Mouse (Mus musculus) intestine, embryonic 15.5 days (tissue): ENCODE results near the gene Olfr130. TPM values are rescaled to one million over a fixed set of nuclear protein-coding genes. Genes with fewer than 3 reads are reported as not detected.

Experiments
- ATAC-seq: fragments of 200-750 bp; cut with Nextera tagmentation; 2 replicates; pipeline ENCODE4 v1.8.0; 2017; ENCODE audit warnings: moderate TSS enrichment, moderate library complexity
- H3K27ac ChIP-seq: fragments of 300-500 bp; sonication (generic); 2 replicates; pipeline ENCODE4 v1.5.1; 2015; ENCODE audit warnings: mild to moderate bottlenecking, inconsistent platforms
- H3K27me3 ChIP-seq: fragments of 300-500 bp; sonication (generic); replicated peaks from 2 replicates; pipeline ENCODE4 v1.6.1; 2015; ENCODE audit warnings: inconsistent platforms
- H3K36me3 ChIP-seq: fragments of 300-500 bp; sonication (generic); 2 replicates; pipeline ENCODE4 v1.6.1; 2015; ENCODE audit warnings: inconsistent platforms
- H3K4me1 ChIP-seq: fragments of 300-500 bp; sonication (generic); replicated peaks from 2 replicates; pipeline ENCODE4 v1.6.1; 2015; ENCODE audit warnings: inconsistent platforms
- H3K4me2 ChIP-seq: fragments of 300-500 bp; sonication (generic); replicated peaks from 2 replicates; pipeline ENCODE4 v1.6.1; 2015; ENCODE audit warnings: mild to moderate bottlenecking, inconsistent platforms
- H3K4me3 ChIP-seq: fragments of 300-500 bp; sonication (generic); replicated peaks from 2 replicates; pipeline ENCODE4 v1.5.1; 2015; ENCODE audit warnings: inconsistent platforms
- H3K9ac ChIP-seq: fragments of 300-500 bp; sonication (generic); 2 replicates; pipeline ENCODE4 v1.6.1; 2015; ENCODE audit warnings: inconsistent platforms
- H3K9me3 ChIP-seq: fragments of 300-500 bp; sonication (generic); 2 replicates; pipeline ENCODE4 v1.6.1; 2016; ENCODE audit warnings: inconsistent platforms
- WGBS: fragments of 180-500 bp; shearing (Covaris S2); methylation state at CpG from one replicate; pipeline ENCODE4 v1.1.7; 2015; 5-methylcytosine and 5-hydroxymethylcytosine counted together
- polyA plus RNA-seq: library from polyadenylated mRNA; unstranded; fragments of >200 nt; fragmentation: Nextera tagmentation; extraction: Ambion mirVana; gene quantifications from 2 replicates; pipeline ENCODE4 v1.2.1, GENCODE M21; 2015

Olfr130 gene
- not detected in 2 replicates for polyA plus RNA-seq

DNA sequence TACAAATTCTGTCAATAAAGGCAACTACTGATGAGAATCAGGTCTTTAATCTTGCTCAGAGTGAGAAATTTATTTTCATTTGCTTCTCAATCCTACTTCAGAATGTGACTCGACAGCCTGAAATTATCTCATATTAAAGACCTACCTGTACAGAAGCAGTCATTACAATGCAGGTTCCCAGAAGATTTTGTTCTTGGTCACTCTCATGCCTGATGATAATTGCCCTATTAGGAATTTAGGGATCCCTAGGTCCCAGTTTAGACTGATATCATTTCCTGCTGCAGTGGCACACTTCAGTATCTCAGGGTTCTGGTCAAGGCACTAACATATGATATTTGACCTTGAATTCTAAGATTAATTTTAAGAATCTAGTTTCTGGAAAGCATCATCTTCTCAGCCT lies at the start of gene Olfr130:
Gene Olfr130 (plus strand): TSS at position 301 of the 400 bp plus-strand sequence.
- WGBS, result 73% methylated on average over 1 of the region's 1 CpGs
- H3K4me3 ChIP-seq, result no peak within 1 kb of the TSS

DNA sequence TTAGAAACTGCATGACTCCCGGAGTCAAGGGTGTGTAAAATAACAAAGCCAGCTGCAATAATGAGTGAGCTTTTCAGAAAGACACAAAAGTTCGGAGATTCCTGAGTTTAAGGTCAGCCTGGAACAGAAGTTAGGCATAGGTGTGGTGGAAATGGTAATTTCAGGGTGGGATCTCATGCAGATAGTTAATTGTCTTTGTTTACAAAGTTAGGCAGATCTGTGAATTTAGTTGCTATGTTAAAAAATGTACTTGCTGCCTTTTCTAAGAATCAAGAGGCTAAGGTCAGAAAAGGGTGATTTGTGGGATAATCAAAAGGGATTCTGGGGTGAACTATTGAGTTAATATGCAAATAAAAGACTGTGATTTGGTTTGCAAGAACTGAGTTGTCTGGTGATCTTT lies 47.4 kb upstream of the Olfr130 start:
- no peaks in the 10 kb centered on the region for H3K27me3 ChIP-seq
- no peak overlapping the region for H3K4me3 ChIP-seq
- no peak overlapping the region for H3K9ac ChIP-seq
- ATAC-seq, result no peak
- 70% methylated on average over 2 of the region's 2 CpGs for WGBS
- H3K4me2 ChIP-seq, result no peak overlapping the region
- no peak overlapping the region for H3K27ac ChIP-seq
- no peaks in the 10 kb centered on the region for H3K4me1 ChIP-seq
- no peaks in the 10 kb centered on the region for H3K9me3 ChIP-seq
- no peaks in the 10 kb centered on the region for H3K36me3 ChIP-seq

More for the DNA sequence above, at the start of gene Olfr130:
- H3K27ac ChIP-seq, result no peak within 1 kb of the TSS
- no peaks in the 10 kb centered on the region for H3K9me3 ChIP-seq
- no peaks in the 10 kb centered on the region for H3K27me3 ChIP-seq
- no peak within 1 kb of the TSS for H3K4me2 ChIP-seq
- ATAC-seq, result no peak
- no peaks in the 10 kb centered on the region for H3K36me3 ChIP-seq
- H3K9ac ChIP-seq, result no peak within 1 kb of the TSS
- H3K4me1 ChIP-seq, result no peaks in the 10 kb centered on the region

DNA sequence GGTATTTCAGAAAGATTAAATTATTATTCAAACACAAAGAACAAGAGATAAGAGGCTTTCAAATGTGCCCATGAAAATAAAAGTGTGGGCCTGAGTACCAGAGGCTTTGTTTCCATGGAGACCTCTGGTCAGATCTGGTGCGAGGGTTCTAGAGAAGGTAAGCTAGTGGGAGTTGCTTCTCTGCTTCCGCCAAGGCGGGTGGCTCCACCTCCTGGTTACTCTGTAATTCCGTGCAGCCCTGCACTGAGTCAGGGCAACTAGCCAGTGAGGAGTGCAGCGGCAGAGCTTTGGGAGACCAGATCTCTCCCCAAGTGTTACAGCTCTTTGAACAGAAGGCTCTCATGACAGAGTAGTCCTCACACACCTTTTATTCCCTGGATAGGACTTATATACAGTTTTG lies 37.4 kb upstream of the Olfr130 start:
- H3K9me3 ChIP-seq, result no peaks in the 10 kb centered on the region
- WGBS, result 28% methylated on average over 5 of the region's 5 CpGs
- H3K27ac ChIP-seq, result no peak overlapping the region
- no peak overlapping the region for H3K4me2 ChIP-seq
- no peaks in the 10 kb centered on the region for H3K36me3 ChIP-seq
- no peak overlapping the region for H3K4me3 ChIP-seq
- no peak overlapping the region for H3K9ac ChIP-seq
- no peaks in the 10 kb centered on the region for H3K4me1 ChIP-seq
- H3K27me3 ChIP-seq, result no peaks in the 10 kb centered on the region
- no peak for ATAC-seq

DNA sequence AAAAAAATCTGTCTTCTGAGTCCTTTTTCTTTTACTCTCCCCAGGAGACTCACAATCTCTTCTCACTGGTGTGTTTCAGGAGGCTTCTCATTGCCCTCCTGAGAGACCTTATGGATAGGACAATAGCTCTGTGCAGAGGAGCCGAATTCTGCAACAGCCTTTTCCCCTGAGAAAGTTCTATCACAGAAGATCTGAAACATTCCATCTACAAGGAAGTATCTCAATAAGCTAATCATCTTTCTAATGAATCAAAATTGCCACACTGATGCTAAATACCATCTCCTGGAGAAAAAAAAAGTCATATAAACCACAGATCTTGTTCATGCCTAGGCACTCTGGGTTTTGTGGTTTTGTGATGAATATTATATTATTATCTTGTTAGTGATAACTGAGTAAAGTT lies 3.7 kb upstream of the Olfr130 start, which contains the start of gene Olfr129:
Gene Olfr129 (minus strand): TSS at position 101 of the 400 bp plus-strand sequence.
- Histone ChIP-seq H3K27ac (no peak within 1 kb of the TSS), H3K9ac (no peak within 1 kb of the TSS), H3K9me3 (no peaks in the 10 kb centered on the region), H3K27me3 (no peaks in the 10 kb centered on the region), H3K4me1 (no peaks in the 10 kb centered on the region), H3K36me3 (no peaks in the 10 kb centered on the region), H3K4me3 (no peak within 1 kb of the TSS), H3K4me2 (no peak within 1 kb of the TSS)
- WGBS, result 74% methylated on average over 1 of the region's 1 CpGs
- ATAC-seq, result no peak

DNA sequence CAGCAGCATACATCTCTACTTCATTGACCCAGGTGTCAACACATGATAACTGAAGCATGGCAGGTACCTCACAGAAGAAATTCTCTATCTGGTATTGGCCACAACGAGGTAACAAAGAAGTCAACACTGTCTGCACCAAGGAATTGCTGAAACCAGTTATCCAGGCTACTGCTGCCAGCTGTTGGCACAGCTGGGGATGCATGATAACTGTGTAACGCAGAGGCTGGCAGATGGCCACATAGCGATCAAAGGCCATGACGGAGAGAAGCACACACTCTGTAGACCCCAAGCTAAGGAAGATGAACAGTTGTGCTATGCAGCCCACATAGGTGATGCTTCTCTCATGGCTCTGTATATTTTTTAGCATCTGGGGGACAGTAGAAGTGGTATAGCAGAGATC lies 18.6 kb downstream of the Olfr130 start:
- H3K27ac ChIP-seq, result no peak overlapping the region
- WGBS, result 88% methylated on average over 4 of the region's 4 CpGs
- H3K4me1 ChIP-seq, result no peaks in the 10 kb centered on the region
- H3K4me3 ChIP-seq, result no peak overlapping the region
- H3K4me2 ChIP-seq, result no peak overlapping the region
- no peaks in the 10 kb centered on the region for H3K27me3 ChIP-seq
- no peak overlapping the region for H3K9ac ChIP-seq
- H3K36me3 ChIP-seq, result no peaks in the 10 kb centered on the region
- ATAC-seq, result no peak
- H3K9me3 ChIP-seq, result no peaks in the 10 kb centered on the region

DNA sequence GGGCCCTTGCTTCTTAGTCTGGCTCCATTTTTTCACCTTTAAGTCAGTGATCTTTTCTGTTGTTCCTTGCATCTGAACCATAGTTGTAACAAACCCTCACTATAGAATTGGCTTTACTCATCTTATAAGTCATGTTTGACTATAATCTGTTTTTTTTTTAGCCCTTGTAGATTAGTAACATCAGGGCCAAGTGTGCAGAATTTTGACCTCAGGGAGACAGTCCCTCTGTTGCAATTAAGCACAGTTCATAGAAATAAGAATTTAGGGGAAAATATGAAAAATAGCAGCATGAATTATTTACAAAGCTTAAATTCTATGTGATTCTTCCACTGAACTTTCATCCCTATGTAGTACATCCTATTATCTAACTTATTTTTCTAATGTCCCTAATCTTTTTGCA lies 24.9 kb downstream of the Olfr130 start, which contains the start of gene Olfr131:
Gene Olfr131 (minus strand): TSS at position 101 of the 400 bp plus-strand sequence.
- H3K27ac ChIP-seq, result no peak within 1 kb of the TSS
- ATAC-seq, result no peak
- no peaks in the 10 kb centered on the region for H3K9me3 ChIP-seq
- H3K36me3 ChIP-seq, result no peaks in the 10 kb centered on the region
- H3K27me3 ChIP-seq, result no peaks in the 10 kb centered on the region
- H3K9ac ChIP-seq, result no peak within 1 kb of the TSS
- H3K4me2 ChIP-seq, result no peak within 1 kb of the TSS
- H3K4me3 ChIP-seq, result no peak within 1 kb of the TSS
- no peaks in the 10 kb centered on the region for H3K4me1 ChIP-seq

Other genes with a start within 250 kb of the Olfr130 start
- gene Olfr125, start 231.0 kb upstream of the Olfr130 start, polyA plus RNA-seq, result not detected in 2 replicates
- not detected in 2 replicates for gene Olfr126, start 216.4 kb upstream of the Olfr130 start, polyA plus RNA-seq
- not detected in 2 replicates for gene Olfr127, start 163.5 kb upstream of the Olfr130 start, polyA plus RNA-seq
- gene Olfr128, start 143.4 kb upstream of the Olfr130 start, polyA plus RNA-seq, result not detected in 2 replicates
- not detected in 2 replicates for gene Olfr761, start 110.8 kb upstream of the Olfr130 start, polyA plus RNA-seq
- gene Olfr129, start 3.8 kb upstream of the Olfr130 start, polyA plus RNA-seq, result not detected in 2 replicates
- not detected in 2 replicates for gene Olfr131, start 24.8 kb downstream of the Olfr130 start, polyA plus RNA-seq
- gene Olfr132, start 70.6 kb downstream of the Olfr130 start, polyA plus RNA-seq, result not detected in 2 replicates
- gene Olfr133, start 81.4 kb downstream of the Olfr130 start, polyA plus RNA-seq, result not detected in 2 replicates
- gene Olfr134, start 107.5 kb downstream of the Olfr130 start, polyA plus RNA-seq, result not detected in 2 replicates
- gene Olfr135, start 140.4 kb downstream of the Olfr130 start, polyA plus RNA-seq, result not detected in 2 replicates
- not detected in 2 replicates for gene Olfr138, start 197.1 kb downstream of the Olfr130 start, polyA plus RNA-seq
- gene Olfr137, start 243.6 kb downstream of the Olfr130 start, polyA plus RNA-seq, result not detected in 2 replicates